Mouse (Mus musculus) C2C12 (cell line): ENCODE measurements around the gene Dstyk. TPM values are rescaled to one million over a fixed set of nuclear protein-coding genes. Genes with fewer than 3 reads are reported as not detected.
"Not testable (repeated sequence)": the region's sequence is repeated elsewhere in the genome, so short reads cannot be mapped to it uniquely, and the experiment has no call there.

Experiments
- H3K27me3 ChIP-seq: one replicate; pipeline ENCODE4 v1.6.1; 2011; ENCODE audit not compliant: control insufficient read depth, insufficient read depth, insufficient read length
- H3K36me3 ChIP-seq: one replicate; pipeline ENCODE4 v1.6.1; 2011; ENCODE audit not compliant: control insufficient read depth, insufficient read depth
- H3K4me3 ChIP-seq: one replicate; pipeline ENCODE4 v1.5.1; 2011; ENCODE audit warnings: mild to moderate bottlenecking, control low read depth; ENCODE audit not compliant: poor library complexity, insufficient read depth, severe bottlenecking
- H3K79me2 ChIP-seq: one replicate; pipeline ENCODE4 v1.6.1; 2011; ENCODE audit not compliant: control insufficient read depth, insufficient read depth
- H3K79me3 ChIP-seq: one replicate; pipeline ENCODE4 v1.6.1; 2011; ENCODE audit warnings: low read depth, control low read depth
- H3ac ChIP-seq: one replicate; pipeline ENCODE3; 2011; ENCODE audit warnings: low read depth; ENCODE audit not compliant: control insufficient read depth, insufficient read length
- CEBPB ChIP-seq: IDR thresholded peaks from one replicate; pipeline ENCODE4 v1.6.1; 2011; ENCODE audit warnings: low read depth, mild to moderate bottlenecking, control low read depth, moderate library complexity
- CTCF ChIP-seq: IDR thresholded peaks from one replicate; pipeline ENCODE4 v1.5.1; 2011; ENCODE audit not compliant: control insufficient read depth, insufficient read depth, insufficient read length
- FOSL1 ChIP-seq: IDR thresholded peaks from one replicate; pipeline ENCODE4 v1.8.0; 2011; ENCODE audit warnings: mild to moderate bottlenecking, low read length; ENCODE audit not compliant: poor library complexity, insufficient read depth, severe bottlenecking
- MAX ChIP-seq: IDR thresholded peaks from one replicate; pipeline ENCODE4 v1.6.1; 2011; ENCODE audit warnings: mild to moderate bottlenecking, control low read depth
- MYOD1 ChIP-seq: IDR thresholded peaks from one replicate; pipeline ENCODE4 v1.6.1; 2011; ENCODE audit warnings: low read depth; ENCODE audit not compliant: control insufficient read depth, insufficient read length
- MYOG ChIP-seq: IDR thresholded peaks from one replicate; pipeline ENCODE4 v1.6.1; 2011; ENCODE audit not compliant: control insufficient read depth, insufficient read length; ENCODE audit errors: extremely low read depth
- USF1 ChIP-seq: IDR thresholded peaks from one replicate; pipeline ENCODE4 v1.6.1; 2011; ENCODE audit warnings: low read depth, mild to moderate bottlenecking, control low read depth, moderate library complexity
- polyA plus RNA-seq: library from polyadenylated mRNA; unstranded; fragments of >200 nt; fragmentation: generic; extraction: Trizol; gene quantifications from one replicate; pipeline ENCODE4 v1.2.1, GENCODE M21; 2012; ENCODE audit warnings: missing spikeins

The Dstyk gene
- polyA plus RNA-seq, 1 experiment: 4.0 TPM

GRCm38 (mm10) chr1:132437389-132437788 is 20.0 kb downstream of the Dstyk start:
- Histone ChIP-seq H3K36me3 (peaks cover 16% of the 10 kb centered on the region), H3ac (no peak overlapping the region), H3K4me3 (no peak overlapping the region), H3K79me3 (no peaks in the 10 kb centered on the region), H3K27me3 (no peaks in the 10 kb centered on the region), H3K79me2 (no peaks in the 10 kb centered on the region)
- no peak for TF ChIP-seq USF1
- TF ChIP-seq CTCF: no peak
- TF ChIP-seq MAX: no peak
- no peak for TF ChIP-seq CEBPB
- TF ChIP-seq FOSL1: no peak
- no peak for TF ChIP-seq MYOD1
- TF ChIP-seq MYOG: no peak

DNA sequence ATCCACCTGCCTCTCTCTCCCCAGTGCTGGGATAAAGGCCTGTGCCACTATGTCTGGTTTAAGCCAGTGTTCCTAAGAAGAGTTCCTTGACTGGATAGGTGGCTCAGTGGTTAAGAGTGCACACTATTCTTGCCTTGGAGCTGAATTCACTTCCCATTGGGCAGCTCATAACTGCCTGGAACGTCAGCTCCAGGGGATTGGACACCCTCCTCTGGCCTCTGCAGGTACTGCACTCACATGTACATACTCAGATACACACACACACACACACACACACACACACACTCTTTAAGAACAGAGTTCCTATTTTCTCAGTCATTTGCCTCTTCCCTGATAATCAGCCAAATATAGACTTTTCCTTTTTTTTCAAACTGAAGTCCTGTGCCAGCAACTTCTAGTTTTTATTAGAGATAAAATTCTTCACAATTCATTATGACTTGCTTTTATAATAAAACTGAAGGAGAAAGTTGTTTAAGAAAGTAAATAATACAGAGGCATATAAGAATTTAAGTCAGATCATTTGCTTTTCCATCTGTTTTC is 23.6 kb downstream of the Dstyk start:
- H3K36me3 ChIP-seq: peaks cover 8% of the 10 kb centered on the region

DNA sequence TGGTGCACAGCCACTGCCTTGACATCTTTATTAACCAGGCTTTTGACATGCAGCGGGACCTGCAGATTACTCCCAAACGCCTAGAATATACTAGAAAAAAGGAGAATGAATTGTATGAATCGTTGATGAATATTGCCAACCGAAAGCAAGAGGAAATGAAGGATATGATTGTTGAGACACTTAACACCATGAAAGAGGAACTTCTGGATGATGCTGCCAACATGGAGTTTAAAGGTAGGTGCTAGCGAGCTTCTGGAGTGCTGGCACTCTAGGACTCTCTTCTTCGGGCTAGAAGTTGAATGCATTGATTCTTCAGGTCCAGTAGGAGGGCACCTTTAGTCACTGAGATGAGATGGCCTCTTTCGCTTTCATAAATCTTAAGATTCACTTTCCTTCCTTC is 32.4 kb downstream of the Dstyk start:
- no peak overlapping the region for H3ac ChIP-seq
- H3K36me3 ChIP-seq: peaks cover 27% of the 10 kb centered on the region
- no peaks in the 10 kb centered on the region for H3K27me3 ChIP-seq
- no peaks in the 10 kb centered on the region for H3K79me3 ChIP-seq
- H3K79me2 ChIP-seq: no peaks in the 10 kb centered on the region
- no peak for TF ChIP-seq MYOD1
- no peak for TF ChIP-seq CEBPB
- no peak for TF ChIP-seq USF1
- TF ChIP-seq MAX: no peak
- H3K4me3 ChIP-seq: no peak overlapping the region

More for the DNA sequence above, 23.6 kb downstream of the Dstyk start:
- no peak overlapping the region for H3K4me3 ChIP-seq
- TF ChIP-seq CTCF: no peak
- TF ChIP-seq CEBPB: no peak
- no peak for TF ChIP-seq MYOG
- TF ChIP-seq USF1: no peak
- no peak for TF ChIP-seq MYOD1
- no peak for TF ChIP-seq FOSL1
- TF ChIP-seq MAX: no peak
- H3K27me3 ChIP-seq: no peaks in the 10 kb centered on the region
- no peak overlapping the region for H3ac ChIP-seq
- no peaks in the 10 kb centered on the region for H3K79me2 ChIP-seq
- H3K79me3 ChIP-seq: no peaks in the 10 kb centered on the region

- H3K79me2 ChIP-seq: no peaks in the 10 kb centered on the region
- H3ac ChIP-seq: no peak overlapping the region
- TF ChIP-seq MYOG (no peak), MAX (no peak), CEBPB (no peak), MYOD1 (no peak), CTCF (no peak), USF1 (no peak), FOSL1 (no peak)
- H3K79me3 ChIP-seq: no peaks in the 10 kb centered on the region
- H3K4me3 ChIP-seq: no peak overlapping the region
- no peaks in the 10 kb centered on the region for H3K27me3 ChIP-seq
- peaks cover 19% of the 10 kb centered on the region for H3K36me3 ChIP-seq
Observed at GRCm38 (mm10) chr1:132464651-132465050, 47.3 kb downstream of the Dstyk start.

DNA sequence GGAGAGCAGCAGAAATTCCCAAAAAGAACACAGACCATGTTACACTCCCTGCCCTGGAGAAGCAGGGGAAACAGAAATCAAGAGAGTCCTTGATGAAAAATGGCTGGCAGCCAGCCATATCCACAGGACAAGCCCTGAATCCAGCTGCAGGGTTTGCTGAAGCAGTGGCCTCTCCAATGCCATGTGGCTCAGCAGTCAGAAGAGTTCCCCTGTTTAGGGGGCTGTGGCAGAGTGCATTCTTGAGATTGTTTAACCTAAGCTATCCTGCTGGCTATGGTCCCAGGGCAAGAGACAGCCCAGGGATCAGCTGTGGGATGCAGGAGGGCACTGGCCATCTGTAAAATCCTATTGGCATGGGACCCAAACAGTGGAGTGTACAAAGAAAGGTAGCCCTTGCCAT is 51.6 kb downstream of the Dstyk start:
- H3K79me3 ChIP-seq: no peaks in the 10 kb centered on the region
- no peaks in the 10 kb centered on the region for H3K27me3 ChIP-seq
- no peak for TF ChIP-seq CTCF
- no peak for TF ChIP-seq MYOD1
- TF ChIP-seq MAX: no peak
- no peak for TF ChIP-seq CEBPB
- TF ChIP-seq FOSL1: no peak
- TF ChIP-seq MYOG: no peak
- no peak for TF ChIP-seq USF1
- H3K4me3 ChIP-seq: no peak overlapping the region
- H3K79me2 ChIP-seq: no peaks in the 10 kb centered on the region
- H3ac ChIP-seq: no peak overlapping the region
- H3K36me3 ChIP-seq: peaks cover 6% of the 10 kb centered on the region

- Histone ChIP-seq H3K36me3 (peaks cover 6% of the 10 kb centered on the region), H3K4me3 (no peak overlapping the region), H3K79me2 (no peaks in the 10 kb centered on the region), H3K79me3 (peaks cover 2% of the 10 kb centered on the region), H3K27me3 (no peaks in the 10 kb centered on the region), H3ac (no peak overlapping the region)
- TF ChIP-seq CEBPB: no peak
- TF ChIP-seq CTCF: no peak
- TF ChIP-seq MYOG: no peak
- no peak for TF ChIP-seq USF1
- TF ChIP-seq MAX: no peak
- no peak for TF ChIP-seq FOSL1
- TF ChIP-seq MYOD1: no peak
Observed at GRCm38 (mm10) chr1:132469519-132469918, 52.2 kb downstream of the Dstyk start.

DNA sequence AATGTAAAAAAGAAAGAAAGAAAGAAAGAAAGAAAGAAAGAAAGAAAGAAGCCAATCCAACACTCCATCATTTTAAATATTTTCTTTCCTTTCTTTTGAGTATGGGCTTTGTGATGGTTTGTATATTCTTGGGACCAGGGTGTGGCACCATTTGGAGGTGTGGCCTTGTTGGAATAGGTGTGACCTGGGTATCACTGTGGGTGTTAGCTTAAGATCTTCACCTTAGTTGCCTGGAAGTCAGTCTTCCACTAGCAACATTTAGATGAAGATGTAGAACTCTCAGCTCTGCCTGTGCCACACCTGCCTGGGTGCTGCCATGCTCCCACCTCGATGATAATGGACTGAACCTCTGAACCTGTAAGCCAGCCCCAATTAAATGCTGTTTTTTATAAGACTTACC is 52.7 kb downstream of the Dstyk start:
- H3ac ChIP-seq, H3K79me2 ChIP-seq, H3K36me3 ChIP-seq, H3K4me3 ChIP-seq, H3K79me3 ChIP-seq, H3K27me3 ChIP-seq: not testable (repeated sequence)
